Mouse (Mus musculus): ENCODE results near the gene Nktr.

The Nktr gene

GRCm38 (mm10) chr9:121761091-121761665, 42.2 kb downstream of the Nktr start:
- no peak for DNase-seq (ENCODE audit: low read depth, low spot score)

GRCm38 (mm10) chr9:121761787-121762186, 42.8 kb downstream of the Nktr start:
- no peak for DNase-seq (ENCODE audit: low read depth, low spot score)

- no peak for DNase-seq (ENCODE audit: low read depth, low spot score)
These were observed 43.3 kb downstream of the Nktr start for GRCm38 (mm10) chr9:121762248-121762647.

GRCm38 (mm10) chr9:121762761-121763160, 43.8 kb downstream of the Nktr start:
- no peak for DNase-seq (ENCODE audit: low read depth, low spot score)

- DNase-seq (ENCODE audit: low read depth, low spot score): no peak
These were observed 44.7 kb downstream of the Nktr start for GRCm38 (mm10) chr9:121763716-121764115.

- DNase-seq (ENCODE audit: low read depth, low spot score): no peak
These were observed 46.3 kb downstream of the Nktr start for GRCm38 (mm10) chr9:121765166-121765855.

GRCm38 (mm10) chr9:121772412-121772811, 53.4 kb downstream of the Nktr start:
- no peak for DNase-seq (ENCODE audit: low read depth, low spot score)

- no peak for DNase-seq (ENCODE audit: low read depth, low spot score)
These were observed 57.0 kb downstream of the Nktr start for GRCm38 (mm10) chr9:121775951-121776350.

- DNase-seq (ENCODE audit: low read depth, low spot score): no peak
These were observed 57.5 kb downstream of the Nktr start for GRCm38 (mm10) chr9:121776511-121776910.

- no peak for DNase-seq (ENCODE audit: low read depth, low spot score)
These were observed 58.6 kb downstream of the Nktr start, which contains the start of gene Klhl40 for GRCm38 (mm10) chr9:121777484-121778065. TSS of gene Klhl40 (plus strand) at chr9:121777607.

- DNase-seq (ENCODE audit: low read depth, low spot score): peak; percentile 25
These were observed 59.2 kb downstream of the Nktr start for GRCm38 (mm10) chr9:121778066-121778624.

- DNase-seq (ENCODE audit: low read depth, low spot score): no peak
These were observed 65.8 kb downstream of the Nktr start for GRCm38 (mm10) chr9:121784801-121785200.

GRCm38 (mm10) chr9:121785261-121785660, 66.3 kb downstream of the Nktr start:
- DNase-seq (ENCODE audit: low read depth, low spot score): no peak

- DNase-seq (ENCODE audit: low read depth, low spot score): no peak
These were observed 67.4 kb downstream of the Nktr start for GRCm38 (mm10) chr9:121786359-121786758.

- DNase-seq (ENCODE audit: low read depth, low spot score): no peak
These were observed 72.2 kb downstream of the Nktr start for GRCm38 (mm10) chr9:121791206-121791605.

GRCm38 (mm10) chr9:121791757-121792521, 73.0 kb downstream of the Nktr start, which contains the start of gene Hhatl:
TSS of gene Hhatl (minus strand) at chr9:121792507.
- DNase-seq (ENCODE audit: low read depth, low spot score): no peak

- no peak for DNase-seq (ENCODE audit: low read depth, low spot score)
These were observed 76.1 kb downstream of the Nktr start for GRCm38 (mm10) chr9:121794972-121795539.

- DNase-seq (ENCODE audit: low read depth, low spot score): no peak
These were observed 78.8 kb downstream of the Nktr start for GRCm38 (mm10) chr9:121797722-121798121.

- DNase-seq (ENCODE audit: low read depth, low spot score): no peak
These were observed 80.0 kb downstream of the Nktr start for GRCm38 (mm10) chr9:121798887-121799520.

- DNase-seq (ENCODE audit: low read depth, low spot score): no peak
These were observed 83.8 kb downstream of the Nktr start for GRCm38 (mm10) chr9:121802747-121803146.

All from retina, postnatal 7 days (tissue).